Mouse (Mus musculus) midbrain, embryonic 10.5 days (tissue): ENCODE measurements around the gene Ppl. TPM values are rescaled to one million over a fixed set of nuclear protein-coding genes. Genes with fewer than 3 reads are reported as not detected.
A peak's percentile ranks its signal among the peaks of the same experiment; 100 is the strongest.

Source experiments
- DNase-seq: peaks from one replicate; pipeline ENCODE4 v3.0.0-alpha.2; 2017; ENCODE audit warnings: low spot score
- H3K27ac ChIP-seq: fragments of 300-500 bp; sonication (generic); replicated peaks from 2 replicates; pipeline ENCODE4 v1.5.1; 2016; ENCODE audit warnings: mild to moderate bottlenecking
- H3K27me3 ChIP-seq: fragments of 300-500 bp; sonication (generic); 2 replicates; pipeline ENCODE4 v1.6.1; 2016; ENCODE audit warnings: low read depth, mild to moderate bottlenecking; ENCODE audit not compliant: poor library complexity, severe bottlenecking
- H3K36me3 ChIP-seq: fragments of 300-500 bp; sonication (generic); 2 replicates; pipeline ENCODE4 v1.6.1; 2016; ENCODE audit warnings: mild to moderate bottlenecking, moderate library complexity
- H3K4me1 ChIP-seq: fragments of 300-500 bp; sonication (generic); 2 replicates; pipeline ENCODE4 v1.6.1; 2016
- H3K4me3 ChIP-seq: fragments of 300-500 bp; sonication (generic); 2 replicates; pipeline ENCODE4 v1.5.1; 2016; ENCODE audit warnings: mild to moderate bottlenecking, moderate library complexity
- H3K9me3 ChIP-seq: fragments of 300-500 bp; sonication (generic); replicated peaks from 2 replicates; pipeline ENCODE4 v1.6.1; 2016; ENCODE audit warnings: mild to moderate bottlenecking
- WGBS: fragments of 180-500 bp; shearing (Covaris S2); methylation state at CpG from one replicate; pipeline ENCODE4 v1.1.7; 2016; 5-methylcytosine and 5-hydroxymethylcytosine counted together
- polyA plus RNA-seq: library from polyadenylated mRNA; unstranded; fragments of >200 nt; fragmentation: Nextera tagmentation; extraction: Ambion mirVana; gene quantifications from 2 replicates; pipeline ENCODE4 v1.2.1, GENCODE M21; 2016

Gene Ppl
- 0.68 and 0.82 TPM in 2 replicates for polyA plus RNA-seq

- DNase-seq: no peak
- Histone ChIP-seq H3K27me3 (peaks cover 79% of the 10 kb centered on the region), H3K27ac (no peak within 1 kb of the TSS), H3K4me1 (peaks cover 25% of the 10 kb centered on the region), H3K4me3 (peak within 1 kb of the TSS; percentile 50), H3K36me3 (no peaks in the 10 kb centered on the region), H3K9me3 (no peaks in the 10 kb centered on the region)
- WGBS: under 1% methylated on average over 39 of the region's 39 CpGs
Measured at GRCm38 (mm10) chr16:5132401-5132801, at the start of gene Ppl. Ppl (minus strand) TSS chr16:5132421.

DNA sequence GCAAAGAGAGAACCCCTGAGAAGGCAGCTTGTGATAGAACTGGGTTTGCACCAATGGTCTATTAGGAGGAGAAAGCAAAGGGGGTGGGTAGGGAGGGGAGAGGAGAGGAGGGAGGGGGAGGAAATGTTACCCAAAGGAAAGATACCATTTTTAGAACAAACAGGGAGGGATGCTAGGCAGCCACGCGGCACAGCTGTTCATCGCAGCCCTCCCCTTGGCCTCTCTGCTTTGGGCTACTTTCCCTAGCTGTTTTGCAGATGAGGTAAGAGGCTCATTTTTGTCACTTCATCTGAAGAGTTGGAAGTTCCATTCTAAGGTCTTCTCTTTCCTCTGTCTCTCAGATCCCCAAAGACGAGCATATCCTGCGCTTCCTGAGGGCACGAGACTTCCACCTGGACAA, 40.4 kb upstream of the Ppl start:
- H3K27me3 ChIP-seq: no peaks in the 10 kb centered on the region
- no peak overlapping the region for H3K27ac ChIP-seq
- 92% methylated on average over 6 of the region's 6 CpGs for WGBS
- DNase-seq: no peak
- no peaks in the 10 kb centered on the region for H3K36me3 ChIP-seq
- no peaks in the 10 kb centered on the region for H3K9me3 ChIP-seq
- H3K4me1 ChIP-seq: no peaks in the 10 kb centered on the region
- no peak overlapping the region for H3K4me3 ChIP-seq

DNA sequence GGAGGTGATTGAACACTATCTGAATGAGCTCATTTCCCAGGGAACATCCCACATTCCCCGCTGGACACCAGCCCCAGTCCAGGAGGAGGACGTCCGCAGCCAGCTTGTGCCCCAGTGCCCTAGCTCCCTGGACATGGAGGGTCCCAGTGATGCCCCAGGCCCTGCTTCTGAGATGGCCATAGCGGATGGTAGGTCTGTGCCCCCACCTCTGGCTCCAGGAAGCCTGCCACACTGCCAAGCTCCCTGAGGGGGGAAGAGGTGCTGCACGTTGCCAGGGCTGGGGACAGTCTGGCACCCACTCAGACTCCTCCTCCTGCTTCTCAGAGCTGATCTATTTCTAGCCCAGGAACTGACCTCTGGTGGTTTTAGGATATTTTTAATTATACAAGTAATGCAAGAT, 36.6 kb upstream of the Ppl start:
- Histone ChIP-seq H3K27ac (no peak overlapping the region), H3K9me3 (no peaks in the 10 kb centered on the region), H3K36me3 (no peaks in the 10 kb centered on the region), H3K27me3 (no peaks in the 10 kb centered on the region), H3K4me3 (no peak overlapping the region), H3K4me1 (no peaks in the 10 kb centered on the region)
- no peak for DNase-seq
- WGBS: 82% methylated on average over 5 of the region's 5 CpGs

DNA sequence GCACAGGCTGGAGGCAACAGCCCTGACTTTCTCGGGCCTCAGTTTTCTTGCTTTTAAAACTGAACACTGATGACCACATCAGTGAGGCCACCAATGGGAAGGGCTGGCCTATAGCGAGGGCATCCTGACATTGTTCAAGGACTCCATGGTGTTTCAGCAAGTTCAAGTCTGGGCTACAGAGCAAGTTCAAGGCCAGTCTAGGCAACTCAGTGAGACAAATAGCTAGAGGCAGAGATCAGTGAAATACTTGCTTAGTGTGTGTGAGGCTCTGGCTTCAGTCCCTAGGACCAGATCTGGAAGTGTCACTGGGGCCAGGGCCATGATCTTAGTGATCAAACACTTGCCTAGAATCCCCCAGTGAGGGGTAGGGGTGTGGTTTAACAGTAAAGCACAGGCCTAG, 35.8 kb upstream of the Ppl start:
- H3K4me1 ChIP-seq: no peaks in the 10 kb centered on the region
- whole genome bisulfite sequencing: 84% methylated on average over 2 of the region's 2 CpGs
- no peak for DNase-seq

DNA sequence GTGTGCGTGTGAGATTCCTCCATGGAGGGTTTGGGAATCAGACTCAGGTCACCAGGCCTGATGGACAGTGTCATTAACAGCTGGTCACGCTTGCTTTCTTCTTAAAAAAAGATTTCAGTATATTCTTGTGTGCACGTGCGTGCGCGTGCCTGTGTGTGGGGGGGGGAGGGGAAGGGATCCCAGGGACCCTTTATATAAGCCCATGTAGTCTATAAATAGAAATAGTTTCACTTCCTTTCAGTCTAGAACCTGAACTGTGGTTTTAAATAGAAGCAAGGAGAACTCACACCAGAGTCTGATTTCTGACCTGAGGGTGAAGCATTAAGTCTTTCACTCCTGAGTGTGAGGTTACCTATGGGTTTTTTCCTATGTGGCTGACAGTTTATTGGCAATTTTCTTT, 32.1 kb upstream of the Ppl start:
- H3K27me3 ChIP-seq: no peaks in the 10 kb centered on the region
- DNase-seq: no peak
- no peaks in the 10 kb centered on the region for H3K36me3 ChIP-seq
- no peak overlapping the region for H3K27ac ChIP-seq
- peaks cover 4% of the 10 kb centered on the region; the same call in 1 of the 2 replicates for H3K4me1 ChIP-seq
- WGBS: 85% methylated on average over 6 of the region's 6 CpGs
- no peaks in the 10 kb centered on the region for H3K9me3 ChIP-seq
- no peak overlapping the region for H3K4me3 ChIP-seq

More for the DNA sequence above, 35.8 kb upstream of the Ppl start:
- no peak overlapping the region for H3K27ac ChIP-seq
- H3K9me3 ChIP-seq: no peaks in the 10 kb centered on the region
- no peaks in the 10 kb centered on the region for H3K36me3 ChIP-seq
- no peaks in the 10 kb centered on the region for H3K27me3 ChIP-seq
- H3K4me3 ChIP-seq: no peak overlapping the region

DNA sequence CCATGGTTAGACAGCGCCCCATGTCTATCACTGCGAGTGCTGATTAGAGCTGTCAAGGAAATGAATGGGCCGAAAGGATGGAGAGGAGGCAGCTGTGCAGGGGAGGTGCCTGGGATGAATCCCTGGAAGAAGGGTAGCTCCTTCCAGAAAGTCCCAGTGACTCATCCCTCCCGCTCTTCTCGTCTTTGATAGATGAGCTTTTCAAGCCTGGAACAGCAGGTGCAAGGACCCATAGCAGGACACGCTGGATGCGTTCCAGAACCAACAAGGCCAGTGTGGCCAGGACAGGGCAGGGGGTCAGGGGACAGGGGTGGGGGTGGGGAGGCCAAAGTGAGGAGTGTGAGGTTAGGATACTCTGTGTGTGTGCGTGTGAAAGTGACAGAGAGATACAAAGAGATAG, 27.0 kb upstream of the Ppl start:
- Histone ChIP-seq H3K36me3 (no peaks in the 10 kb centered on the region), H3K4me3 (no peak overlapping the region), H3K27ac (no peak overlapping the region), H3K9me3 (no peaks in the 10 kb centered on the region), H3K27me3 (no peaks in the 10 kb centered on the region), H3K4me1 (peaks cover 4% of the 10 kb centered on the region; the same call in 1 of the 2 replicates)
- DNase-seq: no peak
- 88% methylated on average over 8 of the region's 8 CpGs for WGBS

- no peak for DNase-seq
- H3K36me3 ChIP-seq: no peaks in the 10 kb centered on the region
- no peak overlapping the region for H3K27ac ChIP-seq
- 90% methylated on average over 3 of the region's 3 CpGs for WGBS
- no peaks in the 10 kb centered on the region for H3K27me3 ChIP-seq
- H3K9me3 ChIP-seq: no peaks in the 10 kb centered on the region
- peaks cover 20% of the 10 kb centered on the region for H3K4me1 ChIP-seq
- no peak overlapping the region for H3K4me3 ChIP-seq
Measured at GRCm38 (mm10) chr16:5157113-5157512, 24.9 kb upstream of the Ppl start.

GRCm38 (mm10) chr16:5156495-5156894, 24.3 kb upstream of the Ppl start:
- 66% methylated on average over 2 of the region's 2 CpGs for WGBS
- Histone ChIP-seq H3K9me3 (no peaks in the 10 kb centered on the region), H3K4me3 (no peak overlapping the region), H3K4me1 (peaks cover 20% of the 10 kb centered on the region), H3K27me3 (no peaks in the 10 kb centered on the region; the same call in 1 of the 2 replicates), H3K36me3 (no peaks in the 10 kb centered on the region), H3K27ac (no peak overlapping the region)
- no peak for DNase-seq

GRCm38 (mm10) chr16:5155014-5155413, 22.8 kb upstream of the Ppl start:
- no peak for DNase-seq
- H3K9me3 ChIP-seq: no peaks in the 10 kb centered on the region
- H3K27me3 ChIP-seq: no peaks in the 10 kb centered on the region; the same call in 1 of the 2 replicates
- H3K27ac ChIP-seq: no peak overlapping the region
- H3K4me3 ChIP-seq: no peak overlapping the region
- WGBS: 68% methylated on average over 3 of the region's 3 CpGs
- no peaks in the 10 kb centered on the region for H3K36me3 ChIP-seq
- H3K4me1 ChIP-seq: peaks cover 20% of the 10 kb centered on the region

- Histone ChIP-seq H3K27ac (peak overlapping the region; percentile 57), H3K4me1 (peaks cover 20% of the 10 kb centered on the region), H3K36me3 (no peaks in the 10 kb centered on the region), H3K4me3 (no peak overlapping the region), H3K9me3 (no peaks in the 10 kb centered on the region), H3K27me3 (peaks cover 9% of the 10 kb centered on the region)
- DNase-seq: no peak
- 44% methylated on average over 6 of the region's 6 CpGs for WGBS
Measured at GRCm38 (mm10) chr16:5153299-5154026, 21.2 kb upstream of the Ppl start.

DNA sequence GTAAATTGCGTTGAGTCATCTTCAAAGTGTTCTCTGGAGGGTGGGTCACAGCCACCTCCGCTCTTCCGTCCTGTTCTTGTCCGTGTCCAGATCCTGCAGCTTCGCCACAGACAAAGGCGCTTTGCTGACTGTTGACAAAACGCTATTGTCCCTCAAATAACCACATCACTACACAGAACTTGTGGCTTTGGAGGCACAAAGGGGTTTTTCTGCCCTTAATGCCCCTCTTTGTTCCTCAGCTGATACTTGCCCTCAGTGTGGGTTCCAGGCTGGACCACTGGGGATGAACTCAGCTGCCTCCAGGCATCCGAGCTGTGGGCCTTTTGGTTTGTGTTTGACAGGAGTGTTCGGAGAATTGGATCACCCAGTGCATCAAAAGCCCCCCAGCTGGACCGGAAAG, 18.3 kb upstream of the Ppl start:
- 65% methylated on average over 10 of the region's 10 CpGs for whole genome bisulfite sequencing
- Histone ChIP-seq H3K4me3 (no peak overlapping the region), H3K36me3 (no peaks in the 10 kb centered on the region), H3K4me1 (peaks cover 36% of the 10 kb centered on the region), H3K9me3 (no peaks in the 10 kb centered on the region), H3K27me3 (peaks cover 36% of the 10 kb centered on the region), H3K27ac (no peak overlapping the region)
- no peak for DNase-seq

DNA sequence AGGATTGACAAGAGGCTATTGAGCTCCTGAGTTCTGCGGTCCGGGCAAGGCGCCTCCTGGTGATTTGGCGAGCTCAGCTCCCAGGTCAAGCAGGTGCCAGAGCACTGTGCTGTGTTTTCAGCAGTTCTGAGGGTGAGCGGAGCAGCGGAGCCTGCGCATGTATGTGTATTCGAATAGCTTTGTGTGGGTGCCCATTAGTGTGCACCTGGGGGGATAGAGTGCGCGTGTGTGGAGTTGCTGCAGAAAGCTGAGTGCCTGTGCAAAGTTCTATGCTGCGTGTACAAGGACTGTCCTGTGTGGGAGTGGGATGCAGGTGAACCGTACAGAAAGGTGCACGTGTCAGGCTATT, 14.8 kb upstream of the Ppl start, which contains the start of gene Sec14l5:
Sec14l5 (plus strand) TSS at position 73 of the 349 bp plus-strand sequence.
- Histone ChIP-seq H3K27ac (peak within 1 kb of the TSS; percentile 28), H3K9me3 (no peaks in the 10 kb centered on the region), H3K27me3 (peaks cover 36% of the 10 kb centered on the region), H3K4me3 (peak within 1 kb of the TSS; percentile 55), H3K36me3 (no peaks in the 10 kb centered on the region), H3K4me1 (peaks cover 19% of the 10 kb centered on the region)
- no peak for DNase-seq
- 21% methylated on average over 13 of the region's 13 CpGs for WGBS

DNA sequence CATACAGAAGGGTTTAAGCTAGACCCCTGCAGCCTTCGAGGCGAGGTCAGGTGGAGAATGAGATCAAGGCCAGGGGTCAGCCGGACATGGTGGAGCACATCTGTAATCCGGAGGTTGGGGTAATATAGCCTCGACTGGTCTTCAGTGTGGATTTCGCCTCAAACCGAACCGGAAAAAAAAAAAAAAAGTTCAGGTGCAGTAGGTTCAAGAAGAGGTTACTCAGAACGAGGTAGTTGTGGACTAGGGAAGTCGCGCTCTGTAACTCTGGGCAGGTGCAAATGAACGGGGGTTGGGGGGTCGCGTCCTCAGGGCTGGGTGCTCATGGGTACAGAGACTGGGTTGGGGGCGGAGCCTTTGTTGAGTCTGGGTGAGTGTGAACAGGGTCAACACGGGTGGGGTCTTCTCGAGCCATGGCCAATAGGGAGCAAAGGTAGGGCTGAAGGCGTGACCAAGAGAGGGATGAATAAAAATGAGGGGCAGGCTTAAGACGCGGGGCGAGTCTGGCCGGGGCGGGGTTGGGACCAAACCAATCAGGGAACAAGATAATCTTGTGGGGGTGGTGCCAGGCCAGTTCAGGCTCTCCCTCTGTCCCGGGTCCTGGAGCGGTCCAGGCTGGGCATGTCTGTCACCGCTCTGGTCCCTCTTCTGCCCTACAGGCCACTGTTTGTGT, 14.3 kb upstream of the Ppl start:
- DNase-seq: peak; percentile 88
- Histone ChIP-seq H3K4me1 (peaks cover 19% of the 10 kb centered on the region), H3K27me3 (peaks cover 37% of the 10 kb centered on the region), H3K27ac (peak overlapping the region; percentile 28), H3K4me3 (peak overlapping the region; percentile 55), H3K9me3 (no peaks in the 10 kb centered on the region), H3K36me3 (no peaks in the 10 kb centered on the region)
- 2% methylated on average over 26 of the region's 26 CpGs for WGBS
